Mouse (Mus musculus): Measurements from ENCODE around the gene Cpxm1.

GRCm38 (mm10) chr2:130358852-130359251, 38.5 kb downstream of the Cpxm1 start:
- TF ChIP-seq CTCF (IDR thresholded peaks at IDR 0.05; ENCODE audit: extremely low read depth, insufficient read depth, low read length) = no peak
- no peak for TF ChIP-seq POLR2A (IDR thresholded peaks at IDR 0.05; ENCODE audit: extremely low read depth, insufficient read depth, low read length)
